Mouse (Mus musculus) layer of hippocampus, adult 8-10 months (tissue): ENCODE results near the gene Pdzd7. TPM values are rescaled to one million over a fixed set of nuclear protein-coding genes. Genes with fewer than 3 reads are reported as not detected.
A peak's percentile ranks its signal among the peaks of the same experiment; 100 is the strongest.

Experiments used
- DNase-seq, 2 experiments: peaks; one replicate each; pipeline ENCODE4 v3.0.0; 2022; ENCODE audit warnings: low spot score in 2 of 2
- total RNA-seq, 4 experiments: library from RNA; stranded (reverse); gene quantifications; 2 replicates each; pipeline ENCODE4 v1.2.4; 2022

Pdzd7 gene
- total RNA-seq, 4 experiments from 2014 or later = 3.1 to 3.8 (median 3.4) TPM

GRCm38 (mm10) chr19:45031780-45032179 lies 13.7 kb downstream of the Pdzd7 start:
- DNase-seq = peak; percentile 64 to 80

- peak; percentile 80 to 81 for DNase-seq
Measured at GRCm38 (mm10) chr19:45030746-45031693, 14.5 kb downstream of the Pdzd7 start.

- DNase-seq = no peak
Measured at GRCm38 (mm10) chr19:45030111-45030510, 15.4 kb downstream of the Pdzd7 start.

GRCm38 (mm10) chr19:45029571-45029970 lies 15.9 kb downstream of the Pdzd7 start:
- DNase-seq = no peak

- DNase-seq = no peak
Measured at GRCm38 (mm10) chr19:45028746-45029145, 16.8 kb downstream of the Pdzd7 start.

- no peak for DNase-seq
Measured at GRCm38 (mm10) chr19:45027848-45028247, 17.7 kb downstream of the Pdzd7 start.

- DNase-seq = no peak
Measured at GRCm38 (mm10) chr19:45026958-45027670, 18.4 kb downstream of the Pdzd7 start.

- no peak for DNase-seq
Measured at GRCm38 (mm10) chr19:45025937-45026568, 19.5 kb downstream of the Pdzd7 start.

GRCm38 (mm10) chr19:45024775-45025174 lies 20.7 kb downstream of the Pdzd7 start:
- DNase-seq = no peak

GRCm38 (mm10) chr19:45023993-45024392 lies 21.5 kb downstream of the Pdzd7 start:
- DNase-seq = peak in 1 of 2 experiments; percentile 5

- no peak for DNase-seq
Measured at GRCm38 (mm10) chr19:45021362-45021761, 24.2 kb downstream of the Pdzd7 start.

GRCm38 (mm10) chr19:45020348-45020747 lies 25.2 kb downstream of the Pdzd7 start:
- DNase-seq = no peak

- DNase-seq = no peak
Measured at GRCm38 (mm10) chr19:45018351-45018831, 27.1 kb downstream of the Pdzd7 start.

- peak; percentile 71 to 75 for DNase-seq
Measured at GRCm38 (mm10) chr19:45017909-45018308, 27.6 kb downstream of the Pdzd7 start.

GRCm38 (mm10) chr19:45017216-45017771 lies 28.2 kb downstream of the Pdzd7 start:
- DNase-seq = peak; percentile 73 to 82

- DNase-seq = peak; percentile 56 to 70
Measured at GRCm38 (mm10) chr19:45016341-45017215, 28.9 kb downstream of the Pdzd7 start.

- no peak for DNase-seq
Measured at GRCm38 (mm10) chr19:45015518-45016281, 29.8 kb downstream of the Pdzd7 start.

- DNase-seq = no peak
Measured at GRCm38 (mm10) chr19:45014981-45015402, 30.5 kb downstream of the Pdzd7 start.

- DNase-seq = no peak
Measured at GRCm38 (mm10) chr19:45014335-45014971, 31.1 kb downstream of the Pdzd7 start, which contains the start of gene Lzts2. Gene Lzts2 (plus strand): TSS chr19:45014414.
